Mouse (Mus musculus) lung, adult 2 months (tissue): ENCODE results near the gene Gm815. TPM values are rescaled to one million over a fixed set of nuclear protein-coding genes. Genes with fewer than 3 reads are reported as not detected.

Experiments used
- DNase-seq: peaks from one replicate; pipeline ENCODE4 v3.0.0; 2022
- H3K4me1 ChIP-seq: fragments of 200-500 bp; 2 replicates; pipeline ENCODE4 v1.6.1; 2011; ENCODE audit warnings: low read length; ENCODE audit not compliant: control insufficient read depth, insufficient read depth
- H3K4me3 ChIP-seq: fragments of 200-500 bp; replicated peaks from 2 replicates; pipeline ENCODE3; 2011; ENCODE audit warnings: low read depth, mild to moderate bottlenecking, control low read depth, low read length; ENCODE audit errors: extremely low read depth
- CTCF ChIP-seq: fragments of 200-500 bp; IDR thresholded peaks from 2 replicates; pipeline ENCODE4 v1.5.1; 2011; ENCODE audit warnings: mild to moderate bottlenecking, low read length, control low read depth; ENCODE audit not compliant: insufficient read depth
- POLR2A ChIP-seq: fragments of 200-500 bp; IDR thresholded peaks from 2 replicates; pipeline ENCODE4 v1.6.1; 2011; ENCODE audit warnings: low read depth, mild to moderate bottlenecking, control low read depth, low read length, borderline replicate concordance; ENCODE audit errors: extremely low read depth
- WGBS: fragments of 180-500 bp; shearing (Covaris S2); methylation state at CpG from one replicate; pipeline ENCODE4 v1.1.7; 2018; 5-methylcytosine and 5-hydroxymethylcytosine counted together
- polyA plus RNA-seq: library from polyadenylated mRNA; depleted of rRNA; stranded (reverse); fragments of >200 nt; gene quantifications from 2 replicates; pipeline ENCODE4 v1.2.3, GENCODE M21; 2012

Gm815 gene
- polyA plus RNA-seq, 1 experiment = not detected

DNA sequence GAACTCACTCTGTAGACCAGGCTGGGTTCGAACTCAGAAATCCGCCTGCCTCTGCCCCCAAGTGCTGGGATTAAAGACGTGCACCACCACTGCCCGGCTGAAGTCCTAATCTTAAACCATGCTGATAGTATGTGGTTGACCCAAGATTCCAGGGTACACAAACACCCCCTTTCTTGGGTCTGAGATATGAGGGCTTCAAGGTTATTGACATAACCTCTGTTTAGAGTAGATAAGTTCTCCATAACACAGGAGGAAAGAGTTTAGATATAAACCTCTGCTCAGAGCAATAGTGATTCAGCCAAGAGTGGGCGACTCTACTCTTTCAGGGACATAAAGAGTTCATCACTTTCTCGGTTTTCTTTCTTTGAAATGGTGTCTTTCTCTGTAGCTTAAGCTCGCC is 30.5 kb upstream of the Gm815 start:
- 85% methylated on average over 7 of the region's 7 CpGs for WGBS
- H3K4me1 ChIP-seq = peaks cover 5% of the 10 kb centered on the region
- no peak overlapping the region for H3K4me3 ChIP-seq
- no peak for DNase-seq
- no peak for TF ChIP-seq POLR2A
- TF ChIP-seq CTCF = no peak

DNA sequence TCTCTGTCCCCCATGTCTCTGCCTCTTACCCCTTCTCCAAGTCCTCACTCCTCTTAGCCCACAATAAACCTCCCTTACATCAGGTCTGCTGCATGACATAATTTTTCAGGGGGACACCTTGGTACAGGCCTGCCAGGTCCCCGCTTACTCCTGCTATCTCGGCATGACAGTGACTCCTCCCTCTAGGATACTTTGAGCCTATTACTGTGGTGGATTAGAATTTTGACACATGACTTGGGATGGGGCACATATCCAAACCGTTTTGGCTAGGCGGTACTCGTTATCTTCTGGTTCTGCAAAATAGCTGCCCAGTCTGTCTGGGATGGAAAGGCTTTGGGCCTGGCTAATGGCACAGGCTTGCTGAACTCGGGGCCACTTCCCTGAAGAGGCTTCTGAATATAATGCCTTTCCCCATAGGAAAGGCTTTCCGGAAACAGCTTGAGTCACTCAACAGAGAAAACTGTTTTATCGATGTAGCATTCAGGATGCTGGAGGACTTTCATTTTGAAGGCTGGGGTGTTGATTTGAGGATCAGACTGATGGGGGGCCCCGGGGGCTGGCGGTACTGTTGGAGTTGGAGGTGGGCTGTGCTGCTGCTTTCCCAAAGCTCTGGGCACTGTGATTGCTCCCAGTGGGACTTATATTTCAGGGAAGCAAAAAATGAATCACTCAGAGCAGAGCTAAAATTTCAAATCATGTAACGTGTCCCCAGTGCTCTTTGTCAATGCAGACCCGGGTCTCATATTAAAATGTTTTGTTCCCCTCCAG is 27.1 kb upstream of the Gm815 start:
- 65% methylated on average over 12 of the region's 12 CpGs for whole genome bisulfite sequencing
- no peak for DNase-seq

DNA sequence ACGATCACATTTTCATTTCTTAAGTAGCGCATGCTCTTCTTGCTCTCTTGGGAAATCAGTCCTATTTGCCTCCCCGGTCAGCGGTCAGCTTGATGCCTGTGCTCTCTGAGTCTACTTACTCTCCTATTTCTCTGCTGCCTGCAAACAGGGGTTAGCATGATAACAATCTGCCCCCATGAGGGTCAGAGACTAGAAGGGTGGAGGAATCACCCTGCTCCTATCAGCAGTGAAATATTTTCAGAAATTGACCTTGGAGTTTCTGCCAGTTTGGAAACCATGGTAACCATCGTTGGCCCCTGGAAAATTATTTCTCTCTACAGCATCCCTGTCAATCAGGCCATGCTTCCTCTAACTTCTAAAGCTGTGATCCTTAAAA is 26.5 kb upstream of the Gm815 start:
- H3K4me1 ChIP-seq = no peaks in the 10 kb centered on the region
- H3K4me3 ChIP-seq = no peak overlapping the region
- TF ChIP-seq CTCF = no peak
- TF ChIP-seq POLR2A = no peak
- no peak for DNase-seq
- 71% methylated on average over 5 of the region's 5 CpGs for WGBS

More for the DNA sequence above, 27.1 kb upstream of the Gm815 start:
- H3K4me1 ChIP-seq = peaks cover 2% of the 10 kb centered on the region; the same call in 1 of the 2 replicates
- TF ChIP-seq POLR2A (no peak), CTCF (no peak)
- no peak overlapping the region for H3K4me3 ChIP-seq

GRCm38 (mm10) chr19:26863662-26864061 is 22.0 kb upstream of the Gm815 start:
- TF ChIP-seq POLR2A = no peak
- no peak for TF ChIP-seq CTCF
- no peak overlapping the region for H3K4me3 ChIP-seq
- WGBS = 72% methylated on average over 5 of the region's 5 CpGs
- no peak for DNase-seq
- H3K4me1 ChIP-seq = no peaks in the 10 kb centered on the region

DNA sequence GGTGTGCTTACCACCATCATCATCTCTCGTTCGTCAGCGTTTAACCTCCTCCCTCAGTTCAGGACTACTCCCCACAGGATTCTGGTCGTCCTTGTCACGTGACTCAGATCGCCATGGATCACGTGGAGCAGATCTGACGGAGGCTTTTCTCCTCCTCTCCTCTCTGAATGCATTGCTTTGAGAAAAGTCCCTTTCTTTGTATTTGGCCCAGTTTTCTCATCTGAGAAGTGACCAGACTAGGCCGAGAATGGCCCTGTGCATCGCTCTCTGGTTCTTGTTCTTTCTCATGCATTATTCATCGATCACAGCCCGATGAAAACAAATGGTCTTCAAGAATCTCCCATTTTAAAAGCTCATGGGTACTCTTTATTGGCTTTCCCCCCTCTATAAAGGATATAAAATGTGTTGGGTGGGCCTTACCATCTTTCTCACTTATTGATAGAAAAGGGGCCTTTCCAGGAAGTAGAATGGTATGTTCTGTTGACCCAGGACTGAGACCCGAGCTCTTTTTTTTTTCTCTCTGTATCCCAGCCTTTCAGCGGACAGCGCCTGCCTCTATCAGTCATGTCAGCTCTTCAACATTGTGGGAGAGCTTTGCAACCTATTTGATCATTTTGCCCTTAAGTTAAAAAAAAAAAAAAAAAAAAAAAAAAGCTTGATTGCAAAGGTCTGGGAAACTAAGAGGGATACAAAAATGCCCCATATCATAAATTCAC is 20.5 kb upstream of the Gm815 start:
- TF ChIP-seq CTCF = no peak
- no peak for TF ChIP-seq POLR2A
- DNase-seq = no peak
- Histone ChIP-seq H3K4me1 (no peaks in the 10 kb centered on the region), H3K4me3 (no peak overlapping the region)
- WGBS = 92% methylated on average over 15 of the region's 15 CpGs

- 28% methylated on average over 7 of the region's 7 CpGs for WGBS
- no peaks in the 10 kb centered on the region for H3K4me1 ChIP-seq
- H3K4me3 ChIP-seq = no peak overlapping the region
- no peak for TF ChIP-seq CTCF
- no peak for TF ChIP-seq POLR2A
- no peak for DNase-seq
Measured at GRCm38 (mm10) chr19:26865736-26866135, 19.9 kb upstream of the Gm815 start.

- Histone ChIP-seq H3K4me1 (no peaks in the 10 kb centered on the region), H3K4me3 (no peak overlapping the region)
- 66% methylated on average over 3 of the region's 3 CpGs for WGBS
- DNase-seq = no peak
- TF ChIP-seq POLR2A = no peak
- TF ChIP-seq CTCF = no peak
Measured at GRCm38 (mm10) chr19:26869591-26869990, 16.1 kb upstream of the Gm815 start.

DNA sequence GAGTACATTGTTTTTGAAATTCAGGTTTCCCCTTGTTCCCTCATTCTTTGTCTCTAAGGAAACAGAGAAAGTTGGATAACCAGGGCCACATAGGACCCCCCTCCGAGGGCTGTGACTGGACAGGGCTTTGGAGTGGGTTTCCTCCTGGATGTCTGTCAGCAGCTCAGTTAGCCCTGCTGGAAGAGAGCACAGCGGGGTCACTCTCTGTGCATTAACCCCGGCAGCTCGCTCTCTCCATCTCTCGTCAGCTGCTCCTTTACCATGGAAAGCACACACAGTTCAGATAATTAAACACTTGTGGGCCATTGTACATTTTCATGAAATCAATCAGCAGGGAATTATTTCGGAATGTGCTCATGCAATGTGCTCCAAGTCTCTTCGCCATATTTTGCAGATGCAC is 15.4 kb upstream of the Gm815 start:
- 66% methylated on average over 7 of the region's 7 CpGs for WGBS
- no peak for DNase-seq
- no peak for TF ChIP-seq POLR2A
- TF ChIP-seq CTCF = no peak
- no peaks in the 10 kb centered on the region for H3K4me1 ChIP-seq
- H3K4me3 ChIP-seq = no peak overlapping the region

- 41% methylated on average over 3 of the region's 3 CpGs for WGBS
- no peak for TF ChIP-seq CTCF
- TF ChIP-seq POLR2A = no peak
- Histone ChIP-seq H3K4me3 (no peak overlapping the region), H3K4me1 (no peaks in the 10 kb centered on the region)
- no peak for DNase-seq
Measured at GRCm38 (mm10) chr19:26871096-26871495, 14.6 kb upstream of the Gm815 start.

DNA sequence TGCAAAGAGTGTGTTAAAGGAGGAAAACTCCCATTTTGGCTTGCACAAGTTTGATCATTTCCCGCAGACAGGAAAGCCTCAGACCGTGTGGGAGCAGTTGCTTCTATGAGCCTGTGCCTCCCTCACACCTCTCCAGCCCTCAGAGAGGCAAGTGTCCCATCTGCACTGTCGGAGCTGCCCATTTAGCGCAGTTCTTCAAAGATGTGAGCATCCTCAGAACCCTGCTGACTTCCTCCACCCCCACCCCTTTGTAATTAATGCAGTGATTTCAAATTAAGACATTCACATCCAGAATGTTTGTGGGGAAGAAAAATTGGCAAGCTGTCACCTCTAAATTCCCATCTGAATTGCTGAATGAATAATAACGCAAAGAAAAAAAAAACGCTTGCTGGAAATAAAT is 12.8 kb upstream of the Gm815 start:
- Histone ChIP-seq H3K4me3 (no peak overlapping the region), H3K4me1 (no peaks in the 10 kb centered on the region)
- WGBS = 74% methylated on average over 6 of the region's 6 CpGs
- TF ChIP-seq CTCF (no peak), POLR2A (no peak)
- no peak for DNase-seq
